Mouse (Mus musculus) T-cell, adult 2 months (primary cell): ENCODE data around the gene Tepp.

Source experiments
- DNase-seq: peaks from one replicate; pipeline ENCODE4 v3.0.0; 2022; ENCODE audit warnings: low spot score

The Tepp gene

GRCm38 (mm10) chr8:95331156-95331719, 20.9 kb downstream of the Tepp start:
- DNase-seq = no peak

- peak; percentile 95 for DNase-seq
Measured at GRCm38 (mm10) chr8:95331720-95332436, 21.5 kb downstream of the Tepp start, which contains the start of the genes Zfp319 and Usb1. Gene Zfp319 (minus strand): TSS chr8:95331950. Gene Usb1 (plus strand): TSS chr8:95332284.

DNA sequence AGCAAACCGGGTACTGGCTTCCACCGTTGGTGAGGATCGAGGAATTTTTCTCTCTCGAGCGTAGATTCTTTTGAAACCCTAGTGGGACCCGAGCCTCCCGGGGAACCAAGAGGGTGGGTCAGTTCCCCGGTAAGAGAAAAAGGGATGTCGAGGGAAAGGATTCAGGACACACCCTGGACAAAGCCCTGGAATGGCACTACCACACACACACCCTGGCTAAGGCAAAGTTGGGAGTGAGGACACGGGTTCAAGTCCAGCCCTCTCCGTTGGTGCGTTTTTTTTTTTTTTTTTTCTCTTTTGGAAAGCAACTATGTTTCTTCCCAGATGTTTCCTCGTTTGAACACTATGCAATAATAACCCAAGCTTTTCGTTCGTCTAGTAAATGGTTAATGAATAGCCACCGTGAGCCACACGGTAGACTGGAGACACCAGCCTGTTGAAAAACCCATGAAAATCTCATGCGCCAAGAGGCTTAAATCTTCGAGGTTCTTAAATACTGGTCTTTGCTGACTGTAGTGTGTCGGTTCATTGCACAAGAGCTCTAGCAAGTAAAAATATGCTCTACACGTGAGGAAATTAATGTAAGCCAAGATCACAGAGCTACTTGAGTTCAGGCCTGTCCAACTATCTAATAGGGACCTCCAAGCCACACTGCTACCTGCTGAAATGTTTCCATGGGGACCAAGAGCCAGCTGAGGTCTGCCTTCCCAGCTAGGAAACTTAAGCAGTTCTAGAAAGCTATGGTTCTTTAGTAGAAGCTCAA, 22.3 kb downstream of the Tepp start:
- no peak for DNase-seq

DNA sequence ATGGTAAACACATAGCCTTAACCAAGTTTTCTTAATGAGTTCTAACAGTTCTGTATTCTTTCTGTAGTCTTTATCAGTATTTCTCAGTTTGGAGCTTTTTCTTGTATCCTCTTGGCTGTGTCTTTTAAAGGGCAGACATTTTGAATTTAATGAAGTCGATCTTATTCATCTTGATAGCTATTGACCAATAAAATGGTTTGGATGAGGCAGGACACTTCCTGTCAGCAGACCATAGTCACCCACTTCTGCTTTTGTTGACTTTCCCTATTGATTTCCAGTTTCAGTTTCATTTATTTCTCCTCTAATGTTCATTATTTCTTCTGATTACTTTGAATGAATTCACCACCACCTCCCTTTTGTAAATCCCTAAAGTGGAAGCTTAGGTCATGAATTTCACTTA, 25.3 kb downstream of the Tepp start:
- DNase-seq = no peak

GRCm38 (mm10) chr8:95336363-95336762, 26.0 kb downstream of the Tepp start:
- DNase-seq = no peak

DNA sequence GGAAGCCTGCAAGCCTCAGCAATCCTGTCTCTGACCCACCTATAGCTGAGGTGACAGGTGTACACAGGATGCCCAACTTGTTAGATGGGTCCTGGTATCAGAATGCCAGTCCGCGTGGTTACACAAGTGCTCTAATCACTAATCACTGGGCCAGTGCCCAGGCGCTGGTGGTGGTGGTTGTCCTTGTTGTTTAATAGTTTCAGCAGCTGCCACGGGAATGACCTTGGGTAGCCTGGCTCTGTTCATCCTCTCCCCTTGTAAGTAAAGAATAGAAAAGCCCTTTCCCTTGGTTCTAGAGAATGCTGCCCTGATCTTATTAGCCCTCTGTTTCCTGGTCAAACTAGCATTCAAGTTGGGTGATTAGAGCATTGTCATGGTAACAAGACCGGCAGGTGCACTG, 31.4 kb downstream of the Tepp start:
- no peak for DNase-seq

GRCm38 (mm10) chr8:95344668-95345067, 34.3 kb downstream of the Tepp start:
- no peak for DNase-seq

DNA sequence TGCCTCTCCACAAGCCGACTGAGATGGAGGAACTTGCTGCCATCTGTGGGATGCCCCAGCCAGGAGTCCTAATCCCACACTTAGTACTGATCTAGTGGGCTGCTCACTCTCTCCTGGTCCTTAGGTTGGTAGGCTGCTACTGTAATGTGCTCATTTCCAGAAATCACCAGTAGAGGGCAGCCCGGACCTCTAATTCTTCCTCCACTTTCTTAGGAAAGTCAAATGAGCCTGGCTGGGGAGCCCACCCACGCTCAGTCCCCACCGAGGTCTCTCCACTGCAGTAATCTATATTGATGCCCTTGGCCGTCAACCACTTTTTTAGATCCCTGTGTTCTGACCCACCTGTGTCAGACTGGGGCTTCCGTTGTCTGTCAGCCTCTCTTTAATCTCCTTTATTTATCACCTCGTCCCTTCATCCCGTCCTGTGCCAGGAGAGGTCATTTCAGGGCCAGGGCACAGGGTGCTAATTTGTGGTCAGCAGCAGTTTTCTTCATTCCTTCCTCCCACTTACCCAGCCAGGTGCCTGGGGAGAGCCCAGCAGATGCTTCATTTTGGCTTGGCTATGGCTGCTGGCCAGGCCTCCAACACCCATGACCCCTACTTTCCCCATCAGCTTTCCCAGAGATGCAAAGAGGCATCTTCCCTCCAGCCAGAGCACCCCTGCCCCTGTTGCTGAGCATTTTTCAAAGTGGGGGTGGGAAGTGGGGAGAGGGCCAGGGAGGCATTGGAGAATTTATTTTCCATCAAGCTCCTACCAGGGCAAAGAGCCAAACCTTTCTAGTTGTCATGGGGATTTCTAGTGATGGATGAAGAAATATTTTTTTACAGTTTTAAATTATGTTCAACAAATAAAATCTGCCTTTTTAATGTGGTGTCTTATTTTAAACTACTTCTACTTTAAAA, 36.5 kb downstream of the Tepp start:
- peak; percentile 44 for DNase-seq

GRCm38 (mm10) chr8:95348356-95348755, 38.0 kb downstream of the Tepp start:
- no peak for DNase-seq

- peak; percentile 37 for DNase-seq
Measured at GRCm38 (mm10) chr8:95348811-95349630, 38.7 kb downstream of the Tepp start.

GRCm38 (mm10) chr8:95351461-95351860, 41.1 kb downstream of the Tepp start:
- DNase-seq = no peak

- peak; percentile 6 for DNase-seq
Measured at GRCm38 (mm10) chr8:95352151-95352870, 41.9 kb downstream of the Tepp start, which contains the start of gene Mmp15. Gene Mmp15 (plus strand): TSS chr8:95352268.

DNA sequence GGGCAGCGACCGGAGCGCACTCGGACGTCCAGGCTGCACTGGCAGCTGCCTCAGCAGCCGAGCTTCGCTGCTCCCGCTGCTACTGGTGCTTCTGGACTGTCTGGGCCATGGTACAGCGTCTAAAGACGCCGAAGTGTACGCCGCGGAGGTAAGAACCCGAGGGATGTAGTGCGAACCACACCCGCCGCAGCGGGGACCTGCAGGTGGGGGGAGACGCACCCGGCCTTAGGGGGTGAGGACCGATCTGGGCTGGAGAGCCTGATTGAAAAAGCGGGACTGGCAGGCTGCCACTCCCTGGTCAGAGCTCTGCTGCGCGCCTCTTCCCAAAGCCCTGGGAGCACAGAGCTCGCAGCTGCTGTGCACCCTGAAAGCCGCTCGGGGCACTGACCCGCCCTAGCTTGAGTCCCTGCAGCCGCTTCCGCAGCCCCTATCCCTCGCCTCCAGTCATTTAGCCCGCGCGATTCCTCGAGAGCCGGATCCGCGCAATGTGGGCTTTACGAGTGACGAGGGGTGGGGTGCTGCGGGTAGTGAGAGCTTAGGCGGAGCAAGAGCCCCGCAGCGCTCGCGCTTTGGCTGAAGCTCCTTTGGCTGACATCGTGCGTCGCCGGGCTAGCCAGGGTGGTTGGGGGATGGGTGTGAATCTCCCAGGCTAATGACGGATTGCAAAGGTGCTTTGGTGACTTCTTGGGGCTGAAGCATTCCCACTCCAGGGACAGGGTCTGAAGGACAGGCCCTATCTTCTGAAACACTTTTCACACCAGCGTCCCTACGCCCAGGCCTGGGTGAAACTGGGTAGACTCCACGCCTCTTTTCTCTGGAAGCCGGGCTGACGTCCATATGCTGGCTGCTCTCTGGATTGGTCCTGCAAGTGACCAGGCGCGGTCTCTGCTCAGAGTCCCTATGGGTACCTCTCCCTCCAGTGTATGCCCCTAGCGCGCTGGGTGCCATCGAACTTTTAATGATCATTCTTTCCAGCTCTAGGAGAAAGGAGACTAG, 42.8 kb downstream of the Tepp start:
- DNase-seq = peak; percentile 8

DNA sequence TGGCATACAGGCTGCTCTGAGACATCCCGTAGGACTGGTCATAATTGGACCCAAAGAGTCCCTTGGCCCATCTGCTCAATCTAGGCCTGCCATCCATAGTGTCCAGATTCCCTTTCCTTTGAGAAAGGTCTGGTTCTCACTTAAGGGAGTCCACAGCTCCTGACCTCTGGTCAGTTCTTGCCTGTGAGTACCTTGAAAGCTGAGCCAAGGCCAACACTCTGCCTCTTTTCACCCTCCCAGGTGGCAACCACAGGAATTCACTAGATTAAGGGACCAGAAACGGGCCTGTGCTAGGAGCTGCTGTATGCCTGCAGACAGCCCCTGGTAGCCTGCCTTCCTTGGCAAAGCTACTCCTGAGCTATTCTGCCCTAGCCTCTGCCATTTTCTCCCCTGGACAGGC, 44.2 kb downstream of the Tepp start:
- no peak for DNase-seq

GRCm38 (mm10) chr8:95358550-95359411, 48.4 kb downstream of the Tepp start:
- DNase-seq = no peak

DNA sequence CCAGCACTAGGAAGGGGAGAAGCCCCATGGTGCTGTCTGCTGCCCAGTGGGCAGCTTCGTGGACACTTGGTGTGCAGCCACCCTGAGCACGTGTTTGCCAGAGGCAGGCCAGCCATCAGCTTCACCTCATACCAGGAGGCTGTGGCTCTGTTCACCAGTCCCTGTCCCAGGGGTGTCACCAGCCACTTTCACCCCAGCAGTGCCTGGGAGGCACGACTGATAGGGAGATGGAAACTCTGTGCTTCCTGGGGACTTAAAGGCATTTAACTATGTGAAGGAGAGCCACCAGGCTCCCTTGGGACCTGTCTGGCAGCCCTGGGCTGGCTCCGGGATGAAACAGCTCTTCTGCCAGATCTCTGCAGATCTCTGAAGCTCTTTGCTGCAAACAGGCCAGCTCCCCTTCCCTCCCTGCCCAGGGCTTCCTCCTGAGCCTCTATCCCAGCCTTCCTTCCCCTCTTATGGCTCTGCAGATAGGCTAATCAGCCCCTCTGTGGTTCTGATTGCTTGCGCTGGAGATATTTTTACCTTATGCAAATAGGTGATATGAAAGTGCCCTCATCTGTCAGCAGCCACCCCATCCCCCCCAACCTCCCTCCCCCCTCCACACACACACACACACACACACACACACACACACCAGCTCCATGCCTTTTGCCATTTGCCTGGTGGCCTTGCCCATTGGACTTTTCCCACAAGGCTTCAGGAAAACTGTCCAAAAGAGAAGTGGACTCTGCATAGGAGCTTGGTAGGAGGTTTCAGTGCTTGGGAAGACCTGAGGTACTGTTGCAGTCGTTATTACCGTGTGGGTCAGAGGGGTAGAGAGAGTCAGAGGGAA, 50.0 kb downstream of the Tepp start:
- DNase-seq = no peak

GRCm38 (mm10) chr8:95361016-95361341, 50.6 kb downstream of the Tepp start:
- no peak for DNase-seq
